Mouse (Mus musculus) CH12.LX (cell line): ENCODE results near the gene Pla2g5. TPM values are rescaled to one million over a fixed set of nuclear protein-coding genes. Genes with fewer than 3 reads are reported as not detected.

Experiments used
- DNase-seq: peaks from one replicate; pipeline ENCODE4 v3.0.0-alpha.2; 2013; ENCODE audit errors: extremely low read depth
- H3K27ac ChIP-seq: 2 replicates; pipeline ENCODE4 v1.5.1; 2012; ENCODE audit warnings: low read depth, mild to moderate bottlenecking, control low read depth, moderate library complexity; ENCODE audit not compliant: insufficient read depth
- H3K27me3 ChIP-seq: replicated peaks from 2 replicates; pipeline ENCODE3; 2012; ENCODE audit warnings: inconsistent platforms
- H3K36me3 ChIP-seq, 2 experiments: replicated peaks in 1 of 2; 2 replicates each; pipeline versions ENCODE3 to v1.6.1; 2012; ENCODE audit warnings: inconsistent platforms in 1 of 2, low read length in 1 of 2, mild to moderate bottlenecking in 1 of 2, mixed read lengths in 1 of 2, moderate library complexity in 1 of 2; ENCODE audit not compliant: control insufficient read depth in 1 of 2, insufficient read depth in 1 of 2
- H3K4me1 ChIP-seq, 2 experiments: 2 replicates each; pipeline ENCODE4 v1.6.1; 2012; ENCODE audit warnings: inconsistent platforms in 1 of 2, moderate library complexity in 1 of 2; ENCODE audit not compliant: insufficient read depth in 2 of 2, control insufficient read depth in 1 of 2
- H3K4me2 ChIP-seq: 2 replicates; pipeline ENCODE4 v1.6.1; 2012; ENCODE audit warnings: low read depth, mild to moderate bottlenecking, control low read depth; ENCODE audit not compliant: poor library complexity, insufficient read depth, severe bottlenecking
- H3K4me3 ChIP-seq, 3 experiments: fragments of 150-350 bp in 1 of 3; sonication (generic) in 1 of 3; replicated peaks in 1 of 3; 2 replicates each; pipeline versions ENCODE3 to v1.5.1; 2011 to 2012; ENCODE audit warnings: low read depth in 2 of 3, low read length in 2 of 3, mild to moderate bottlenecking in 2 of 3, moderate library complexity in 2 of 3, control low read depth in 1 of 3, improper control_type of control experiment in 1 of 3, inconsistent platforms in 1 of 3, mixed read lengths in 1 of 3; ENCODE audit not compliant: poor library complexity in 1 of 3
- H3K79me2 ChIP-seq: replicated peaks from 2 replicates; pipeline ENCODE4 v1.6.1; 2012; ENCODE audit warnings: mild to moderate bottlenecking, moderate library complexity; ENCODE audit not compliant: control insufficient read depth, poor library complexity, insufficient read depth, severe bottlenecking; ENCODE audit errors: extremely low read depth
- H3K9ac ChIP-seq: 2 replicates; pipeline ENCODE4 v1.6.1; 2012; ENCODE audit warnings: low read depth, mild to moderate bottlenecking, control low read depth, moderate library complexity; ENCODE audit not compliant: insufficient read depth
- H3K9me3 ChIP-seq: replicated peaks from 2 replicates; pipeline ENCODE3; 2012; ENCODE audit warnings: low read length, inconsistent platforms, mixed read lengths
- BHLHE40 ChIP-seq: IDR thresholded peaks from 2 replicates; pipeline ENCODE4 v1.6.1; 2011; ENCODE audit warnings: mild to moderate bottlenecking, low read depth, low read length, improper control_type of control experiment
- CHD1 ChIP-seq: IDR thresholded peaks from 2 replicates; pipeline ENCODE4 v1.6.1; 2012; ENCODE audit warnings: low read depth, low read length, improper control_type of control experiment, inconsistent platforms
- CTCF ChIP-seq, 2 experiments: IDR thresholded peaks in 1 of 2; conservative IDR thresholded peaks in 1 of 2; 2 replicates each; pipeline ENCODE4 v1.5.1; 2011 to 2012; ENCODE audit warnings: low read depth in 2 of 2, low read length in 2 of 2, improper control_type of control experiment in 1 of 2, inconsistent platforms in 1 of 2, mild to moderate bottlenecking in 1 of 2, moderate library complexity in 1 of 2
- E2F4 ChIP-seq: IDR thresholded peaks from 2 replicates; pipeline ENCODE4 v1.6.1; 2011; ENCODE audit warnings: low read depth, low read length, improper control_type of control experiment; ENCODE audit not compliant: insufficient replicate concordance
- ELF1 ChIP-seq: IDR thresholded peaks from 2 replicates; pipeline ENCODE4 v1.6.1; 2014; ENCODE audit warnings: low read depth, mild to moderate bottlenecking, inconsistent platforms, low read length, improper control_type of control experiment
- EP300 ChIP-seq: IDR thresholded peaks from 2 replicates; pipeline ENCODE4 v1.6.1; 2011; ENCODE audit warnings: low read length, improper control_type of control experiment
- GABPA ChIP-seq: IDR thresholded peaks from 2 replicates; pipeline ENCODE4 v1.6.1; 2012; ENCODE audit warnings: low read depth, low read length, improper control_type of control experiment, inconsistent platforms; ENCODE audit not compliant: insufficient replicate concordance
- KAT2A ChIP-seq: IDR thresholded peaks from 2 replicates; pipeline ENCODE4 v1.6.1; 2012; ENCODE audit warnings: low read length, improper control_type of control experiment, inconsistent platforms; ENCODE audit not compliant: insufficient replicate concordance
- MYC ChIP-seq: IDR thresholded peaks from 2 replicates; pipeline ENCODE4 v1.6.1; 2011; ENCODE audit warnings: low read depth, mild to moderate bottlenecking, improper control_type of control experiment, low read length
- NELFE ChIP-seq: IDR thresholded peaks from 2 replicates; pipeline ENCODE4 v1.6.1; 2011; ENCODE audit warnings: low read depth, low read length, improper control_type of control experiment
- PAX5 ChIP-seq: IDR thresholded peaks from 2 replicates; pipeline ENCODE4 v1.6.1; 2012; ENCODE audit warnings: low read length, inconsistent platforms, mixed read lengths
- POLR2A ChIP-seq: IDR thresholded peaks from 2 replicates; pipeline ENCODE4 v1.6.1; 2011; ENCODE audit warnings: low read depth, mild to moderate bottlenecking, improper control_type of control experiment, low read length
- POLR2AphosphoS2 ChIP-seq: IDR thresholded peaks from 2 replicates; pipeline ENCODE4 v1.6.1; 2011; ENCODE audit warnings: low read depth, low read length, improper control_type of control experiment
- RAD21 ChIP-seq: IDR thresholded peaks from 2 replicates; pipeline ENCODE4 v1.6.1; 2011; ENCODE audit warnings: low read depth, mild to moderate bottlenecking, low read length, improper control_type of control experiment, moderate library complexity
- RCOR1 ChIP-seq: conservative IDR thresholded peaks from 2 replicates; pipeline ENCODE4 v1.6.1; 2012; ENCODE audit warnings: low read depth, mild to moderate bottlenecking, inconsistent platforms, low read length, improper control_type of control experiment
- SMC3 ChIP-seq: IDR thresholded peaks from 2 replicates; pipeline ENCODE4 v1.6.1; 2011; ENCODE audit warnings: low read depth, low read length, improper control_type of control experiment
- USF1 ChIP-seq: IDR thresholded peaks from 2 replicates; pipeline ENCODE4 v1.6.1; 2014; ENCODE audit warnings: low read depth, mild to moderate bottlenecking, inconsistent platforms, low read length, improper control_type of control experiment
- USF2 ChIP-seq: conservative IDR thresholded peaks from 2 replicates; pipeline ENCODE4 v1.6.1; 2011; ENCODE audit warnings: low read depth, low read length, improper control_type of control experiment
- ZKSCAN1 ChIP-seq: IDR thresholded peaks from 2 replicates; pipeline ENCODE4 v1.6.1; 2012; ENCODE audit warnings: low read depth, inconsistent platforms, low read length, improper control_type of control experiment, borderline replicate concordance
- ZNF384 ChIP-seq: IDR thresholded peaks from 2 replicates; pipeline ENCODE4 v1.6.1; 2012; ENCODE audit warnings: low read depth, low read length, improper control_type of control experiment, inconsistent platforms
- dilution Hi-C: fragments of 300-500 bp; cut with MboI; formaldehyde crosslinking; loops from 2 replicates; pipeline ENCODE4 v1.14.3; 2020; ENCODE audit warnings: low sequenced_read_pairs; ENCODE audit not compliant: extremely low pct_unique_long_range_greater_than_20kb, extremely low pct_ligation_motif_present
- in situ Hi-C: fragments of 300-500 bp; cut with MboI; formaldehyde crosslinking; loops from 3 replicates; pipeline ENCODE4 v1.14.3; 2019; ENCODE audit warnings: low sequenced_read_pairs, low pct_ligation_motif_present, low pct_unique_long_range_greater_than_20kb, mixed read lengths
- polyA plus RNA-seq: library from polyadenylated mRNA; unstranded; fragments of >175 nt; gene quantifications from 2 replicates; pipeline ENCODE4 v1.2.1, GENCODE M21; 2012; ENCODE audit warnings: low read depth; ENCODE audit not compliant: insufficient read length
- total RNA-seq, 2 experiments: library from RNA; depleted of rRNA; stranded (reverse); fragments of 300-350 nt in 1 of 2; fragments of >200 nt in 1 of 2; gene quantifications; 2 replicates each; pipeline ENCODE4 v1.2.3; 2012 to 2014

Gene Pla2g5
- total and polyA plus RNA-seq, 3 experiments: 0.53 to 0.68 TPM; not detected in 1

GRCm38 (mm10) chr4:138857576-138857975 is 5.7 kb downstream of the Pla2g5 start:
- no peak overlapping the region for H3K4me2 ChIP-seq
- DNase-seq: no peak
- no peak for TF ChIP-seq ZKSCAN1
- TF ChIP-seq E2F4: no peak
- TF ChIP-seq RAD21: no peak
- TF ChIP-seq, all 38 proteins: peak for 0
- Histone ChIP-seq H3K9ac (no peak overlapping the region), H3K27me3 (peaks cover 80% of the 10 kb centered on the region), H3K36me3 (no peaks in the 10 kb centered on the region), H3K4me3 (no peak overlapping the region), H3K79me2 (no peaks in the 10 kb centered on the region), H3K9me3 (no peaks in the 10 kb centered on the region), H3K4me1 (no peaks in the 10 kb centered on the region), H3K27ac (no peak overlapping the region)
- dilution Hi-C loops (no loop called here), in situ Hi-C loops (loop anchor here (10.0 kb wide), 2 partner anchors 113 to 413 kb away; no protein-coding TSS in a partner anchor)

- H3K9ac ChIP-seq: no peak overlapping the region
- TF ChIP-seq NELFE (peak; percentile 67; the same call in 1 of the 2 replicates), RAD21 (peak; percentile 50), POLR2AphosphoS2 (no peak), CTCF (conservative IDR thresholded peaks at IDR 0.05 in 1 of 2, IDR thresholded peaks at IDR 0.05 in 1 of 2; ENCODE audit: low read depth in 2 of 2, low read length in 2 of 2) (peak; percentile 96 to 100), MYC (peak; percentile 40; the same call in 1 of the 2 replicates), SMC3 (peak; percentile 84), USF1 (no peak)
- no peaks in the 10 kb centered on the region for H3K79me2 ChIP-seq
- in situ Hi-C loops: loop anchor here (10.0 kb wide), 2 partner anchors 112 to 412 kb away; no protein-coding TSS in a partner anchor
- H3K4me3 ChIP-seq: no peak overlapping the region
- no peaks in the 10 kb centered on the region for H3K4me1 ChIP-seq
- dilution Hi-C loops: no loop called here
- H3K4me2 ChIP-seq: no peak overlapping the region
- peak; percentile 85 for DNase-seq
- no peaks in the 10 kb centered on the region for H3K9me3 ChIP-seq
- H3K27ac ChIP-seq: no peak overlapping the region
- no peaks in the 10 kb centered on the region for H3K36me3 ChIP-seq
- peaks cover 72% of the 10 kb centered on the region for H3K27me3 ChIP-seq
These were observed 6.8 kb downstream of the Pla2g5 start for GRCm38 (mm10) chr4:138856491-138856890.

GRCm38 (mm10) chr4:138855092-138855632 is 8.1 kb downstream of the Pla2g5 start:
- in situ Hi-C loops (loop anchor here (10.0 kb wide), 2 partner anchors 110 to 410 kb away; no protein-coding TSS in a partner anchor), dilution Hi-C loops (no loop called here)
- Histone ChIP-seq H3K4me2 (no peak overlapping the region), H3K79me2 (no peaks in the 10 kb centered on the region), H3K9ac (no peak overlapping the region), H3K4me3 (no peak overlapping the region), H3K4me1 (no peaks in the 10 kb centered on the region), H3K36me3 (no peaks in the 10 kb centered on the region), H3K9me3 (no peaks in the 10 kb centered on the region), H3K27me3 (peaks cover 72% of the 10 kb centered on the region), H3K27ac (no peak overlapping the region)
- no peak for DNase-seq
- TF ChIP-seq RCOR1: no peak
- TF ChIP-seq POLR2A: no peak
- no peak for TF ChIP-seq GABPA
- TF ChIP-seq RAD21: no peak
- no peak for TF ChIP-seq PAX5
- TF ChIP-seq CHD1: no peak
- no peak for TF ChIP-seq ELF1
- TF ChIP-seq USF1: no peak
- TF ChIP-seq EP300: no peak
- TF ChIP-seq ZKSCAN1: no peak
- no peak for TF ChIP-seq KAT2A
- TF ChIP-seq USF2: no peak
- TF ChIP-seq ZNF384: no peak
- no peak for TF ChIP-seq BHLHE40
